Mouse (Mus musculus) kidney, postnatal 0 days (tissue): ENCODE data around the gene Lima1. TPM values are rescaled to one million over a fixed set of nuclear protein-coding genes. Genes with fewer than 3 reads are reported as not detected.
"Not testable (repeated sequence)": the region's sequence is repeated elsewhere in the genome, so short reads cannot be mapped to it uniquely, and the experiment has no call there.

Experiments
- ATAC-seq: fragments of 200-750 bp; cut with Nextera tagmentation; replicated peaks from 2 replicates; pipeline ENCODE4 v1.8.0; 2017; ENCODE audit warnings: low read depth, moderate number of reproducible peaks, moderate TSS enrichment, moderate library complexity; ENCODE audit not compliant: low FRiP score
- DNase-seq: peaks from one replicate; pipeline ENCODE4 v3.0.0-alpha.2; 2016; ENCODE audit warnings: low spot score
- H3K27ac ChIP-seq: fragments of 300-500 bp; sonication (generic); 2 replicates; pipeline ENCODE4 v1.5.1; 2014; ENCODE audit warnings: mild to moderate bottlenecking
- H3K27me3 ChIP-seq: fragments of 300-500 bp; sonication (generic); 2 replicates; pipeline ENCODE4 v1.6.1; 2014; ENCODE audit warnings: low read length, mixed read lengths; ENCODE audit not compliant: insufficient read depth
- H3K36me3 ChIP-seq: fragments of 300-500 bp; sonication (generic); 2 replicates; pipeline ENCODE4 v1.6.1; 2014; ENCODE audit warnings: low read length, mixed read lengths; ENCODE audit not compliant: insufficient read depth
- H3K4me1 ChIP-seq: fragments of 300-500 bp; sonication (generic); replicated peaks from 2 replicates; pipeline ENCODE4 v1.6.1; 2014; ENCODE audit warnings: antibody characterized with exemption, low read length, mixed read lengths; ENCODE audit not compliant: insufficient read depth
- H3K4me2 ChIP-seq: fragments of 300-500 bp; sonication (generic); 2 replicates; pipeline ENCODE4 v1.6.1; 2014; ENCODE audit warnings: mild to moderate bottlenecking, low read length, moderate library complexity, mixed read lengths
- H3K4me3 ChIP-seq: fragments of 300-500 bp; sonication (generic); replicated peaks from 2 replicates; pipeline ENCODE4 v1.5.1; 2014; ENCODE audit warnings: low read depth, low read length
- H3K9ac ChIP-seq: fragments of 300-500 bp; sonication (generic); 2 replicates; pipeline ENCODE4 v1.6.1; 2014; ENCODE audit warnings: low read depth, low read length
- H3K9me3 ChIP-seq: fragments of 300-500 bp; sonication (generic); replicated peaks from 2 replicates; pipeline ENCODE4 v1.6.1; 2016; ENCODE audit warnings: low read length, inconsistent platforms, mixed read lengths
- CTCF ChIP-seq: IDR thresholded peaks from 2 replicates; pipeline ENCODE4 v1.5.1; 2016; ENCODE audit warnings: antibody characterized with exemption, low read depth, mild to moderate bottlenecking, moderate library complexity
- WGBS: fragments of 180-500 bp; shearing (Covaris S2); extraction: QIAGEN DNeasy Blood & Tissue Kit; methylation state at CpG from one replicate; pipeline ENCODE4 v1.1.7; 2014; 5-methylcytosine and 5-hydroxymethylcytosine counted together
- polyA plus RNA-seq: library from polyadenylated mRNA; unstranded; fragments of >200 nt; fragmentation: Nextera tagmentation; extraction: Ambion mirVana; gene quantifications from 2 replicates; pipeline ENCODE4 v1.2.1, GENCODE M21; 2015

Lima1 gene
- 42.8 and 51.6 TPM in 2 replicates for polyA plus RNA-seq

DNA sequence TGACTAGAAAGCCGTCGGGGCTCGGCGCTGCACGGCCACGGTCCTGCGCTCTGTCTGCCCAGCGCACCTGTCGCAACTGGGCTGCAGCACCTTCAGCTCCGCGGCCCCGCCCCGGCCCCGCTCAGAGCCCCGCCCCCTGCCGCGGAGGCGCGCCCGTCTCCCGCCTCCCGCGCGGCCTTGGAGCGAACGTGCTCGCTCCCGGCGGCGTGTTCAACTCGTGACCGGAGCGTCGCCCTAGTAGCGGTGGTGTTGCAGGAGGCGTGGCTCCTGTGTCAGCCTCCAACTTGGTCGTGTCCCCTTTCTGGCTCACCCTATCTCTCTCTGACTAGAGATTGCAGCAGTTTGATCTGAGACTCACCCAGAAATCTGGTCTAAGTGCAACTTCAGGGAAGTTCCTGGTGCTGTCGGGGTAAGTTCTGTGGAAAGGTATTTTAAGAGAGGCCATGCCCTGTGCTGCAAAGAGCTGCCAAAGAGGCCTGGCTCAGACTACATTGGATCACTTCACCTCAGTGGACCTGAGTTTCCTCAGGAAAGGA is at the start of gene Lima1:
Gene Lima1, minus strand, starts transcription at position 123 of the 536 bp plus-strand sequence.
- Histone ChIP-seq H3K27ac (peak within 1 kb of the TSS; percentile 79), H3K9ac (peak within 1 kb of the TSS; percentile 71)

DNA sequence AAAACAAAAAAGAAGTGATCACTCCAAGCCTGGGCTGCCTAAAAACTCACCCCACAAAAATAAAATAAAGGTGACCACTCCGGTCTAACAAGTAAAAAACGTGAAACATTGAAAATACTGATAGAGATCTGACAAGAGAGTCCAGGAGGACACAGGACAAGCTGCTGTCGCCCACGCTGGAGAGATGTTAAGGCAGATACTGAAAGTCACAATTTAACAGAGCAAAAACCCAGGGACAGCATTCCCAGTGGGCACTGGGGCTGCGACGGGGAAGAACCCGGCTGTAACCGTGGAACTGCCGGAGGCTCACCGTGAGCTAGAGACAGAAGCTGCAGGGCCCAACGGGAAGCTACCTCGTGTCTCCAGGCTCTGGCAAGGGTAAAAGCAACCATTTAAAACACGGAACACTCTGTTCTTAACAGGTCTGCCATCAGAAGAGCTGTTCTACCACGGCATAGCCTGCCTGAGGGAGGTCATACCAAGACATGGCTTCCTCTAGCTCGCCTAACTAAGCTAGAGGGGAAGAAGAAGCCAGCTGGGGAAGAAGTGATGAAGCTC is 44.4 kb upstream of the Lima1 start:
- H3K27me3 ChIP-seq = no peaks in the 10 kb centered on the region
- ATAC-seq = no peak
- no peaks in the 10 kb centered on the region for H3K9me3 ChIP-seq
- no peak overlapping the region for H3K4me2 ChIP-seq
- WGBS = 75% methylated on average over 15 of the region's 15 CpGs
- no peaks in the 10 kb centered on the region for H3K36me3 ChIP-seq
- 0 out of 2 replicates have a peak overlapping the region, but pooled peaks have one; percentile 2 for H3K27ac ChIP-seq
- DNase-seq = no peak
- no peaks in the 10 kb centered on the region for H3K4me1 ChIP-seq
- TF ChIP-seq CTCF = no peak
- H3K9ac ChIP-seq = no peak overlapping the region
- no peak overlapping the region for H3K4me3 ChIP-seq

More for the DNA sequence above, at the start of gene Lima1:
- Histone ChIP-seq H3K9me3 (no peaks in the 10 kb centered on the region), H3K36me3 (no peaks in the 10 kb centered on the region), H3K4me1 (peaks cover 6% of the 10 kb centered on the region; the same call in 1 of the 2 replicates), H3K27me3 (no peaks in the 10 kb centered on the region), H3K4me3 (peak within 1 kb of the TSS; percentile 67), H3K4me2 (peak within 1 kb of the TSS; percentile 82)
- ATAC-seq = peak; percentile 94
- peak; percentile 95 for DNase-seq
- no peak for TF ChIP-seq CTCF
- WGBS = 1% methylated on average over 37 of the region's 38 CpGs

DNA sequence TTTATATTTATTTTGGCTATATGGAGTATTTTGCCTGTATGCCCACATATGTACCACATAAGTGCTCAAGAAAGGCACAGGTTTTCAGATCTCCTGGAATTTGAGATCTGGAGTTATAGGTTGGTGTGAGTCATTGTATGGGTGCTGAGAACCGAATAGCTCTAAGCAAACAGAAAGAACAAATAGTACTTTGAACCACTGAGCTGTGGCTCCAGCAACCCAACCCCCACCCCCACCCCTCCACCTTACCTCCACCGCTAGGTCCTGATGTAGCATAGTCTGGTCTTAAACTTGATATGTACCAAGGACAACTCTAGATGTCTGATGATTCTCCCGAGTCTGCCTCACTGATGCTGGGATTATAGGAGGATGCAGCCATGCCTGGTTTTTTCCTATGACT is 42.0 kb upstream of the Lima1 start:
- Histone ChIP-seq H3K27me3 (no peaks in the 10 kb centered on the region), H3K4me1 (no peaks in the 10 kb centered on the region), H3K36me3 (no peaks in the 10 kb centered on the region), H3K4me3 (no peak overlapping the region), H3K27ac (no peak overlapping the region), H3K9ac (no peak overlapping the region), H3K9me3 (no peaks in the 10 kb centered on the region), H3K4me2 (no peak overlapping the region)
- WGBS = 77% methylated on average over 3 of the region's 3 CpGs
- DNase-seq (no peak), ATAC-seq (no peak)
- no peak for TF ChIP-seq CTCF

DNA sequence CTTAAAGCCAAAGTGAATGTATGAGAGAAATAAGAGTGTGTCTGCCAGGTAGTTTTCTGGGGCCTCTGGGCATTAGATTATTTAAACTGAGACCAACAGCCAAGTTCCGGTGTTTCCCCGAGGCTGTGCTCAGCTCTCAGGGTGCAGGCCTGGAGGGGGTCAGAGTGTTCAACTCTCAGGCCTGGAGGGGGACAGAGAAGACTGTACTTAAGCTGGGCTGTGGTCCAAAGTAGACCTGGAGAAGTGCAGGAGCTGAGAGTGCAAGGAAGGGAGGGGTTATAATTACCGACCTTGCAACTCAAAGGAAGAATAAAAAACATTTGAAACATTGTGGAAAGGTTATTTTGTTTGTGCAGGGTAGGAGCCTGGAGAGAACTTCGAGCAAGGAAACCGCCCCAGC is 39.4 kb upstream of the Lima1 start:
- no peak for TF ChIP-seq CTCF
- H3K9ac ChIP-seq = no peak overlapping the region
- 56% methylated on average over 5 of the region's 5 CpGs for WGBS
- ATAC-seq (no peak), DNase-seq (no peak)
- H3K4me3 ChIP-seq = no peak overlapping the region
- H3K27me3 ChIP-seq = no peaks in the 10 kb centered on the region
- H3K27ac ChIP-seq = no peak overlapping the region
- H3K36me3 ChIP-seq = no peaks in the 10 kb centered on the region
- H3K9me3 ChIP-seq = no peaks in the 10 kb centered on the region
- no peak overlapping the region for H3K4me2 ChIP-seq
- no peaks in the 10 kb centered on the region for H3K4me1 ChIP-seq

DNA sequence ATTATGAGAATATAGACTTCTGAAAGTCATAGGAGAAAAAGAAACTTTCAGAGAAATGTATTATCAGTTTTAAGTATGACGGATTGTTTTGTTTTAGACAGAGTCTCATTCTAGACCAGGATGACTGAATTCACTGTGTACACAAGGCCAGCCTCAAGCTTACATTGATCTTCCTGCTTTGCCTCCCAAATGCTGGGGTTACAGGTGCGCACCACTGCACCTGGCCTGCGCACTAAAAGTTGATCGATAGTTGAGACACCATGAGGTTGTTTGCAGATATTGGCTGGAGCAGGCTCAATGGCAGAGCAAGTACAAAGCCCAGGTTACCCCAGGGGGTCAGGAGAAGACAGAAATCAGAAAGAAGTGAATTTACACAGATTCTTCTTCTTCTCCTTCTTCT is 36.5 kb upstream of the Lima1 start:
- DNase-seq (no peak), ATAC-seq (no peak)
- Histone ChIP-seq H3K9me3 (no peaks in the 10 kb centered on the region), H3K9ac (no peak overlapping the region), H3K36me3 (no peaks in the 10 kb centered on the region), H3K4me2 (no peak overlapping the region), H3K4me1 (no peaks in the 10 kb centered on the region), H3K4me3 (no peak overlapping the region), H3K27ac (no peak overlapping the region), H3K27me3 (no peaks in the 10 kb centered on the region)
- TF ChIP-seq CTCF = no peak
- WGBS = 98% methylated on average over 4 of the region's 4 CpGs

DNA sequence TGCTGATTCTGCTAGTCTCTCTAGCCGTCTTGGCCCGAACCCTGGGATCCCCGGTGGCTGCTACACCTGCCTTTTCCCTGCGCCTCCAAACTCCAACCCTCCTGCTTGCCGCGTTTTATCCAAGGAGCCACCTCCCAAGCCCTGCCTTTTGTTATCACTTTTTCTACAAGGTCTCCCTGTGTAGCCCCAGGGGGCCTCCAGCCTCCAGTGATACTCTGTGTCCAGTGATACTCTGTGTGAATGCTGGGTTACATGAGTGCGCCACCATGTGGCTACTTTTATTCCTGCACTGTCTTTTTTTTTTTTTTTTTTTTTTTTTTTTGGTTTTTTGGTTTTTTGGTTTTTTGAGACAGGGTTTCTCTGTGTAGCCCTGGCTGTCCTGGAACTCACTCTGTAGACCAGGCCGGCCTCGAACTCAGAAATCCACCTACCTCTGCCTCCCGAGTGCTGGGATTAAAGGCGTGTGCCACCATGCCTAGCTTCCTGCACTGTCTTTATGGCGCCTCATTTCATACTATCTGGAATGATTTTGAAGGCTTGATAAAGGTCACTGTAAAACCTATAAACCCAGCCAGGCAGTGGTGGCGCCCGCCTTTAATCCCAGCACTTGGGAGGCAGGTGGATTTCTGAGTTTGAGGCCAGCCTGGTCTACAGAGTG is 34.2 kb upstream of the Lima1 start:
- ATAC-seq (peak; percentile 43; the same call in 1 of the 2 replicates), DNase-seq (peak; percentile 44)
- H3K27ac ChIP-seq, H3K27me3 ChIP-seq, H3K36me3 ChIP-seq, H3K4me3 ChIP-seq, H3K9me3 ChIP-seq, H3K4me1 ChIP-seq, H3K9ac ChIP-seq, H3K4me2 ChIP-seq: not testable (repeated sequence)
- peak; percentile 70 for TF ChIP-seq CTCF
- 45% methylated on average over 14 of the region's 14 CpGs for WGBS
